Mouse (Mus musculus): Measurements from ENCODE around the gene Epb41l5. TPM values are rescaled to one million over a fixed set of nuclear protein-coding genes. Genes with fewer than 3 reads are reported as not detected.

Gene Epb41l5
- polyA plus RNA-seq, 1 experiment from 2014 or later, result 16.6 TPM

DNA sequence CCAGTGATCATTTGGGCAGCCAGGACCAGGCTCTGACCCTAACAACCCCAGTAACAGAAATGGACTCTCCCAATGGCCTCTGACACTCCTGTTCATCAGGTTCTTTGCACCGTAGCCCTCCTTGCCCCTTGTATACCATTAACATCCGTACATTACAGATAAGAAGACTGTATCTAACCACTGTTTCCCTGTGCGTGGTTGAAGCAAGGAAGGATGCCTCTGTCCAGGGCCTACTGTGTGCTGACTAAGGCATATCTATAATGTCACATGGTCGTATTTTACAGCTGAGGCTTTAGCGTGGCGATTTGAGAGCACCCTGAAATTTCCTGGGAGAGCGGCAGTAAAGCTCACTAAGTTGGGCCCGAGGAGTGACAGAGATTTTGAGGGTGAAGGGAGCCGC lies 138.4 kb downstream of the Epb41l5 start:
- WGBS, result 58% methylated on average over 9 of the region's 9 CpGs
- Histone ChIP-seq H3K4me2 (replicated peaks) (no peak overlapping the region), H3K9ac (no peak overlapping the region), H3K9me3 (replicated peaks) (no peaks in the 10 kb centered on the region), H3K27me3 (0 out of 2 replicates have a peak, but pooled peaks cover 3% of the 10 kb centered on the region), H3K36me3 (no peaks in the 10 kb centered on the region), H3K4me1 (peaks cover 8% of the 10 kb centered on the region), H3K4me3 (replicated peaks) (no peak overlapping the region), H3K27ac (replicated peaks) (no peak overlapping the region)
- no peak for ATAC-seq (ENCODE audit: insufficient number of reproducible peaks, low FRiP score, low TSS enrichment, low read depth)

DNA sequence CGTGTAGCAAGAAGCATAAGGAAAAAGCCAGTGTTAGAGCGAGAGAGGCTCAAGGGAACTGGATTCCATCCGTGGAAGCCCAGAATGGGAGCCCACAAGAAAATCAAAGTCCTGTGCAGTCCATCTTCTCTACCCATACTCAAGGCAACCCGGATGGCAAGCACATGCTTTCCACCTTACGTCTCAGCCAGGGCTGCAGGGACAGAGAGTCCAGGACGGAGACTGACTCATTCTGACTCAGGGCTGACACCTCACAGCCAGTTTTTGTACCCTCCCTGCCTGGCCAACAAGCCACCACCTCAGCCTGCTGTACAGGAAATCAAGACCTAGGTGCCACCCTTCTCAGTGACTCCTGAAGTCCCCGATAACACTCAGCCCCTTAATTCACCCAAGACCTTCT lies 139.3 kb downstream of the Epb41l5 start:
- 76% methylated on average over 7 of the region's 7 CpGs for WGBS
- H3K9ac ChIP-seq, result no peak overlapping the region
- no peak for ATAC-seq (ENCODE audit: insufficient number of reproducible peaks, low FRiP score, low TSS enrichment, low read depth)
- 0 out of 2 replicates have a peak, but pooled peaks cover 3% of the 10 kb centered on the region for H3K27me3 ChIP-seq
- no peak overlapping the region for H3K4me3 ChIP-seq (replicated peaks)
- peaks cover 15% of the 10 kb centered on the region for H3K4me1 ChIP-seq
- no peaks in the 10 kb centered on the region for H3K36me3 ChIP-seq
- H3K27ac ChIP-seq (replicated peaks), result no peak overlapping the region
- no peaks in the 10 kb centered on the region for H3K9me3 ChIP-seq (replicated peaks)
- H3K4me2 ChIP-seq (replicated peaks), result no peak overlapping the region

DNA sequence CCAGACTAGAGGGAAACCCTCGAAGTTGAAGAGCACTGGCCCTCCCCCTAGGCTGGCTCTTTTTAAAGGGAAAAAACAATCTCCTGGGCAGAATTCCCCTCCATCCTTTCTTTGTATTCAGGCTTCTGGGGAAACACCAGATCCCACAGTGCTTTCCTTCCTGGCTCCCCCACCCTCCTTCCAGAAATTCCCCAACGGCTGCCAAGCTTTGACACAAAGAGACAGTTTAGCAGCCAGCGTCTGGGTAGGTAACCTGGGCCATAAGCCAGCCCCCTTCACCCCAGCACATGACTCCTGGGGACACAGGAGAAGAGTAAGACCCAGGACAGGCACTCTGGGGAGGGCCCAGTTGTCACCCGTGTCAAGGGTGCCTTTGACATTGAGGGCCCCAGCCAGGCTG lies 140.3 kb downstream of the Epb41l5 start:
- no peaks in the 10 kb centered on the region for H3K9me3 ChIP-seq (replicated peaks)
- no peak overlapping the region for H3K9ac ChIP-seq
- no peak overlapping the region for H3K4me2 ChIP-seq (replicated peaks)
- H3K4me1 ChIP-seq, result peaks cover 21% of the 10 kb centered on the region
- ATAC-seq (ENCODE audit: insufficient number of reproducible peaks, low FRiP score, low TSS enrichment, low read depth), result no peak
- H3K27ac ChIP-seq (replicated peaks), result peak overlapping the region; percentile 12; the same call in 1 of the 2 replicates
- no peak overlapping the region for H3K4me3 ChIP-seq (replicated peaks)
- 30% methylated on average over 4 of the region's 4 CpGs for WGBS
- H3K27me3 ChIP-seq, result 0 out of 2 replicates have a peak, but pooled peaks cover 3% of the 10 kb centered on the region
- no peaks in the 10 kb centered on the region for H3K36me3 ChIP-seq

DNA sequence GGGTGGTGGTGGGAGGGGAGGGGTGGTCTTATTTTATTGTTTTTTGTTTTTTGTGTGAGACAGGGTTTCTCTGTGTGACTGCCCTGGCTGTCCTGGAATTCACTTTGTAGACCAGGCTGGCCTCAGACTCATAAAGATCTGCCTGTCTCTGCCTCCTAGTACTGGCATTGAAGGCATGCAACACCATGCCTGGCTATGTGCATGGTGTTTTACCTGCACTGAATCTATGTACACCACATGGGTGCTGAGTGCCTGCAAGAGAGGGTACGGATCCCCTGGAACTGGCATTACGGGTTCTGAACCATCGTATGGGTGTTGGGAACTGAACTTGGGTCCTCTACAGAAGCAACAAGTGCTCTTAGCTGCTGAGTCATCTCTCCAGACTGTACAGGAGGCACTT lies 142.8 kb downstream of the Epb41l5 start:
- no peak for ATAC-seq (ENCODE audit: insufficient number of reproducible peaks, low FRiP score, low TSS enrichment, low read depth)
- WGBS, result 84% methylated on average over 3 of the region's 3 CpGs
- Histone ChIP-seq H3K4me2 (replicated peaks) (no peak overlapping the region), H3K27ac (replicated peaks) (no peak overlapping the region), H3K9ac (no peak overlapping the region), H3K9me3 (replicated peaks) (no peaks in the 10 kb centered on the region), H3K4me1 (peaks cover 32% of the 10 kb centered on the region), H3K36me3 (0 out of 2 replicates have a peak, but pooled peaks cover 2% of the 10 kb centered on the region), H3K4me3 (replicated peaks) (no peak overlapping the region), H3K27me3 (0 out of 2 replicates have a peak, but pooled peaks cover 3% of the 10 kb centered on the region)

DNA sequence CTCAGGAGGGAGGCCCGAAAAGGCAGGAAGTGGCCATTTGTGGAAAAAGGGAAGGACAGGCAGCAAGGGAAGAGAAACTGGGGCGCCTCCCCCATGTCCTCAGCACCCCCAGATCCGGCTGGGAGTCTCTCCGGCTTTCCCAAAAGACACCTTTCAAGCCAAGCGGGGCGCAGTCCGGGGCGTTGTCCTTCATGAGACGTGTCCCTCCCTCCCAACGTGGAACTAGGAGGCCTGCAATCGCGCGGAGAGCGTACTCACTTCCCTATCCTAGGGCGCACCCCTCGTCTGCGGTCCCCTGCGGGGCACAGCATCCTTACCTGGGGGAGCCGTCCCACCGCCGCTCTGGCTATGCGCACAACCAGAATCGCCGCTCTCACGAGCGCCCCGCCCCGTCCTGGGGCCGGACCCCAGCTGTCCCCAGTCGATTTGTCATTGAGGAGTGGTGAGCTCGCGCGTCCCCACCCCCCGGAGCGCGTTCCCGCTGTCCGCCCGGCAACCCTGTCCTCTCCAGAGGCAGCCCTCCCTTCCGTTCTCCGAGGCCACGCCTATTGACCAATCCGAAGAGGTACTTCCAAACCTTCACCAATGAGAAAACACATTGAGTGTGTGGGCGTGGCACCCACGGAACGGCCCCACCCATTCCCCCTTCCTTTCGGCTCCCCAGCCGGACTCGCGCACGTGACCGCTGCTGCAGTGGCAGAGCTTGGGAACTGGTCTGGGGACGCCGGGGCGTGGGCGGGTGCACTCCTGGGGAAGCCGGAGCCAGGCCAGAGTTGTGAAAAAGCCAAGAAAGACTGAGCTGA lies 144.3 kb downstream of the Epb41l5 start, which contains the start of gene Ralb:
Ralb (minus strand) TSS at position 535 of the 803 bp plus-strand sequence.
- Histone ChIP-seq H3K27ac (replicated peaks) (peak within 1 kb of the TSS; percentile 81), H3K4me2 (replicated peaks) (peak within 1 kb of the TSS; percentile 77), H3K36me3 (peaks cover 7% of the 10 kb centered on the region; the same call in 1 of the 2 replicates), H3K9ac (peak within 1 kb of the TSS; percentile 62), H3K27me3 (0 out of 2 replicates have a peak, but pooled peaks cover 3% of the 10 kb centered on the region), H3K4me1 (peaks cover 32% of the 10 kb centered on the region), H3K4me3 (replicated peaks) (peak within 1 kb of the TSS; percentile 88), H3K9me3 (replicated peaks) (no peaks in the 10 kb centered on the region)
- WGBS, result under 1% methylated on average over 56 of the region's 57 CpGs
- peak; percentile 97 for ATAC-seq (ENCODE audit: insufficient number of reproducible peaks, low FRiP score, low TSS enrichment, low read depth)

DNA sequence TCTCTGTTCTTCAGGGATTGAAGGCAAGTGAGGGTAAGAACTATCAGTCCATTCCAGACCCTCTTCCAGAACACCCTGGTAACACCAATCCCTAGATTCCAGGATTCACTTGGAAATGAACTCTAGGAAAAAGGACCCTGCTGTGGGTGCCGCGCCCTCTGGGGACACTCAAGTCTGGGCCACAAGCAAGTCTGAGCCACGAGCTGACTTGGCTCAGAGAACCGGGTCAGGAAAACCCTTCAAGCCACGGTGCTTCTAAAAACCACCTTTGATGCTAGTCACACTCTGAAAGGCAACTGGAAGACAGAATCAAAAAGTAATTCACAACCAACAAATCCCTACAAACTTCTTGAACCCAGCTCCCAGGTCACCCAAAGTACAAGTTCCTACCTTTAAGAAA lies 145.0 kb downstream of the Epb41l5 start:
- Histone ChIP-seq H3K27ac (replicated peaks) (peak overlapping the region; percentile 81), H3K9me3 (replicated peaks) (no peaks in the 10 kb centered on the region), H3K36me3 (peaks cover 7% of the 10 kb centered on the region; the same call in 1 of the 2 replicates), H3K4me2 (replicated peaks) (peak overlapping the region; percentile 77), H3K27me3 (0 out of 2 replicates have a peak, but pooled peaks cover 3% of the 10 kb centered on the region), H3K4me3 (replicated peaks) (peak overlapping the region; percentile 88), H3K4me1 (peaks cover 33% of the 10 kb centered on the region), H3K9ac (peak overlapping the region; percentile 62)
- 12% methylated on average over 5 of the region's 5 CpGs for WGBS
- ATAC-seq (ENCODE audit: insufficient number of reproducible peaks, low FRiP score, low TSS enrichment, low read depth), result no peak

DNA sequence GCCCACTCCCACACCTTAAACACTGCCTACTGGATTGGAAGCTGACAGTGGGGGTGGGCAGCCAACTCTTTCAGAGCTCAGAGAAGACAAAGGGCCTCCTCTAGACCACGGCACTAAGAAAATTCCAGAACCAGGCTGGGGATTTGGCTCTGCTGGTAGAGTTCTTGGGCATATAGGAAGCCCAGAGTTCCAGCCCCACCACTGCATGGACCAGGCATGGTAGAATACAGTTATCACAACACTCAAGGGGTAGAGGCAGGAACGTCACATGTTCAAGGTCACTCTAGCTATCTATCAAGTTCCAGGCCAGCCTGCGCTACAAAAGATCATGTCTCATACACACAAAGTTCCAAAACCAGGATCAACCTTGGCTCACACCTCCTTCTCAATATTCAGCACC lies 145.6 kb downstream of the Epb41l5 start:
- Histone ChIP-seq H3K4me3 (replicated peaks) (peak overlapping the region; percentile 88), H3K4me2 (replicated peaks) (peak overlapping the region; percentile 77), H3K27ac (replicated peaks) (no peak overlapping the region; the same call in 1 of the 2 replicates), H3K27me3 (0 out of 2 replicates have a peak, but pooled peaks cover 3% of the 10 kb centered on the region), H3K36me3 (peaks cover 7% of the 10 kb centered on the region; the same call in 1 of the 2 replicates), H3K9me3 (replicated peaks) (no peaks in the 10 kb centered on the region), H3K4me1 (peaks cover 34% of the 10 kb centered on the region), H3K9ac (no peak overlapping the region)
- ATAC-seq (ENCODE audit: insufficient number of reproducible peaks, low FRiP score, low TSS enrichment, low read depth), result no peak
- 74% methylated on average over 3 of the region's 3 CpGs for WGBS

DNA sequence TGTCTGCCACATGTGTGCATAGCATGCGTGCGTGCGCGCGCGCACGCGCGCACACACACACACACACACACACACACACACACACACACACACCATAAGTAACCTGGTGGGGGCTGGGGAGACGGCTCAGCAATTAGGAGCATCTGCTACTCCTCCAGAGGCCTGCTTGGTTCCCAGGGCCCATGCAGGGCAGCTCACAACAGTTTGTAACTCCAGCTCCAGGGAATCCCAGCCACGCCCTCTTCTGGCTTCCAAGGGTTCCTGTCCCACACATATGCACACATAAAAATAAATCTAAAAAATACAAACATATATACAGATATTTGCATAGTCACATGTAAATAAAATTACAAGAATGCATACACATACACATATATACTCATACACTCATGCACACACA lies 146.1 kb downstream of the Epb41l5 start:
- Histone ChIP-seq H3K4me2 (replicated peaks) (peak overlapping the region; percentile 77), H3K27me3 (0 out of 2 replicates have a peak, but pooled peaks cover 3% of the 10 kb centered on the region)

DNA sequence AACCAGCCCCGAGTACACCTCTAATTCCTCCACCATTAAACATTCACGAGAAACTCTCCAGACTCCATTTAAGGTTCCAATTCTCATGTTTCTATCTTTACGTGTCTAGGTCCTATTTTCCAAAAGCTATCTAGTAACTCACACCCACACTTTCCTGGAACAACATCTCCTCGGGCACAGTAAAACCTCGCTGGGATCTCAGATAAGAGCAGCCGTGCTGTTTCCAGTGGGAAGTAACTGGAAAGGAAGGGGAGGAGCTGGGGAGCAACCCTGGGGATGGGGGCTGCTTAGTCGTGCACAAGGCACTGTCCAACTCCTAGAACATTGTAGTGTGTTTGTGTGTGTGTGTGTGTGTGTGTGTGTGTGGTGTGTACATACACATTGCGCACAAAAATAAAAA lies 146.9 kb downstream of the Epb41l5 start:
- Histone ChIP-seq H3K4me1 (peaks cover 34% of the 10 kb centered on the region), H3K9ac (no peak overlapping the region), H3K27ac (replicated peaks) (no peak overlapping the region), H3K27me3 (0 out of 2 replicates have a peak, but pooled peaks cover 3% of the 10 kb centered on the region), H3K9me3 (replicated peaks) (no peaks in the 10 kb centered on the region), H3K4me3 (replicated peaks) (no peak overlapping the region), H3K36me3 (peaks cover 7% of the 10 kb centered on the region; the same call in 1 of the 2 replicates), H3K4me2 (replicated peaks) (no peak overlapping the region)
- WGBS, result 72% methylated on average over 8 of the region's 8 CpGs
- no peak for ATAC-seq (ENCODE audit: insufficient number of reproducible peaks, low FRiP score, low TSS enrichment, low read depth)

More for the DNA sequence above, 146.1 kb downstream of the Epb41l5 start:
- H3K27ac ChIP-seq (replicated peaks), result 0 out of 2 replicates have a peak overlapping the region, but pooled peaks have one; percentile 22
- H3K9ac ChIP-seq, result no peak overlapping the region
- no peaks in the 10 kb centered on the region for H3K9me3 ChIP-seq (replicated peaks)
- H3K4me3 ChIP-seq (replicated peaks), result peak overlapping the region; percentile 88
- H3K36me3 ChIP-seq, result peaks cover 7% of the 10 kb centered on the region; the same call in 1 of the 2 replicates
- 71% methylated on average over 11 of the region's 11 CpGs for WGBS
- no peak for ATAC-seq (ENCODE audit: insufficient number of reproducible peaks, low FRiP score, low TSS enrichment, low read depth)
- H3K4me1 ChIP-seq, result peaks cover 34% of the 10 kb centered on the region

DNA sequence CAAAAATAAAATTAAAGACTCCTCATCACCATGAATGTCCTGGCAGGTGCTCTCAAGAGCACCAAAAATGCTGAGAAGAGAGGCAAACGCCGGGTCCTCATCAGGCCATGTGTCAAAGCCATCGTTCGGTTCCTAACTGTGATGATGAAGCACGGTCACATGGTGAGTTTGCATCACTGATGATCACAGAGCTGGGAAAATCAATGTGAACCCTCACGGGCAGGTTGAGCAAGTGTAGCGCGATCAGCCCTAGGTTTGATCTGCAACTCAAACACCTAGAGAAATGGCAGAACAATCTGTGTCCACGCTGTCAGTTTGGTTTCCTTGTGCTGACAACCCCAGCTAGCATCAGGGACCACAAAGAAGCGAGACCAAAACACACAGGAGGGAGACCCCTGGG lies 149.3 kb downstream of the Epb41l5 start:
- Histone ChIP-seq H3K9ac (no peak overlapping the region), H3K4me3 (replicated peaks) (no peak overlapping the region), H3K27ac (replicated peaks) (no peak overlapping the region), H3K4me2 (replicated peaks) (no peak overlapping the region), H3K9me3 (replicated peaks) (no peaks in the 10 kb centered on the region), H3K36me3 (peaks cover 7% of the 10 kb centered on the region; the same call in 1 of the 2 replicates), H3K4me1 (peaks cover 28% of the 10 kb centered on the region), H3K27me3 (no peaks in the 10 kb centered on the region)
- 90% methylated on average over 10 of the region's 10 CpGs for WGBS
- ATAC-seq (ENCODE audit: insufficient number of reproducible peaks, low FRiP score, low TSS enrichment, low read depth), result no peak

DNA sequence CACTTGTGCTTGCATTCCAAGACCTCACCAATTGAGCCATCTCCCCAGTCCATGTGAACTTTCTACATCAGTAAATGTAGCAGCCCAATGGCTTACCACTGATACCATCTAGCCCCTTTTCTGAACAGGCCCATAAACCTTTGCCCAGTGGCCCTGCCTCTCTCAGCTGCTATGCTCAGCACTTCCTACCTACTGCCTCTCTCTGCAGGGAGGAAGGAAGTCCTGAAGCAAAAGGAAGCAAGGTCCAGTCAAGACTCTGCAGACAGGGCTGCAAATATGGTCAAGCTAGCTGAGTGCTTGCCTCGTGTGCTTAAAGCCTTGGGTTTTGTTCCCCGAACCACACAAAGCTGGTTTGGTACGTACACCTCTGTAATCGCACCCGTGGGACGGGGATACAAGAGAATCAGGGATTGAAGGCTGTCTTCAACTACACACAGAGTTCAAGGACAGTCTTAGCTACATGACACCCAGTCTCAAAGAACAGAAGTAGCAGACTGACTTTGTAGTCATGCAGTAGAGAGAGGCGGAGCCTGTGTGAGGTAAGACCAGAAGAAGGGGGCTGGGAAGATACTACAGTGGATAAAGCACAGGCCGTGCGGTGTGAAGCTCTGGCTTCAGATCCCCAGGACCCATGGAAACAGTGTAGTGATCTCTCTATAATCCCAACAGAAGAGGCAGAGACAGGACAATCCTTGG lies 150.1 kb downstream of the Epb41l5 start:
- peaks cover 7% of the 10 kb centered on the region; the same call in 1 of the 2 replicates for H3K36me3 ChIP-seq
- no peaks in the 10 kb centered on the region for H3K27me3 ChIP-seq
- 83% methylated on average over 9 of the region's 9 CpGs for WGBS
- no peaks in the 10 kb centered on the region for H3K9me3 ChIP-seq (replicated peaks)
- no peak overlapping the region for H3K4me2 ChIP-seq (replicated peaks)
- no peak overlapping the region for H3K4me3 ChIP-seq (replicated peaks)
- no peak overlapping the region for H3K27ac ChIP-seq (replicated peaks)
- H3K9ac ChIP-seq, result no peak overlapping the region
- peaks cover 23% of the 10 kb centered on the region for H3K4me1 ChIP-seq
- ATAC-seq (ENCODE audit: insufficient number of reproducible peaks, low FRiP score, low TSS enrichment, low read depth), result no peak
